Mouse (Mus musculus) testis, postnatal 14 days (tissue): ENCODE measurements around the gene Arntl.

Experiments used
- DNase-seq: peaks from one replicate; pipeline ENCODE4 v3.0.0; 2021; ENCODE audit warnings: low spot score

Arntl gene

GRCm38 (mm10) chr7:113206644-113207470 is at the start of gene Arntl:
Gene Arntl, plus strand, starts transcription at chr7:113207465.
- DNase-seq = peak; percentile 98

- no peak for DNase-seq
These were observed 46.1 kb upstream of the Arntl start for GRCm38 (mm10) chr7:113161077-113161698.

GRCm38 (mm10) chr7:113164719-113165118 is 42.5 kb upstream of the Arntl start:
- DNase-seq = no peak

GRCm38 (mm10) chr7:113167092-113167491 is 40.2 kb upstream of the Arntl start:
- no peak for DNase-seq

- DNase-seq = no peak
These were observed 38.7 kb upstream of the Arntl start for GRCm38 (mm10) chr7:113168609-113169008.

- DNase-seq = no peak
These were observed 34.8 kb upstream of the Arntl start for GRCm38 (mm10) chr7:113172425-113172824.

- no peak for DNase-seq
These were observed 31.8 kb upstream of the Arntl start for GRCm38 (mm10) chr7:113175481-113175880.

- DNase-seq = no peak
These were observed 29.2 kb upstream of the Arntl start for GRCm38 (mm10) chr7:113178073-113178472.

GRCm38 (mm10) chr7:113183787-113184186 is 23.5 kb upstream of the Arntl start:
- no peak for DNase-seq

GRCm38 (mm10) chr7:113185056-113185455 is 22.2 kb upstream of the Arntl start:
- no peak for DNase-seq

- DNase-seq = no peak
These were observed 21.0 kb upstream of the Arntl start for GRCm38 (mm10) chr7:113186041-113186800.

GRCm38 (mm10) chr7:113188091-113188490 is 19.2 kb upstream of the Arntl start:
- no peak for DNase-seq

- DNase-seq = no peak
These were observed 18.7 kb upstream of the Arntl start for GRCm38 (mm10) chr7:113188566-113188965.

- no peak for DNase-seq
These were observed 15.5 kb upstream of the Arntl start for GRCm38 (mm10) chr7:113191787-113192186.

- no peak for DNase-seq
These were observed 14.4 kb upstream of the Arntl start for GRCm38 (mm10) chr7:113192714-113193365.

- DNase-seq = no peak
These were observed 13.4 kb upstream of the Arntl start for GRCm38 (mm10) chr7:113193872-113194271.

- no peak for DNase-seq
These were observed 12.0 kb upstream of the Arntl start for GRCm38 (mm10) chr7:113195271-113195670.

- DNase-seq = no peak
These were observed 11.1 kb upstream of the Arntl start for GRCm38 (mm10) chr7:113196171-113196570.

GRCm38 (mm10) chr7:113197161-113197775 is 10.0 kb upstream of the Arntl start:
- DNase-seq = no peak

- DNase-seq = no peak
These were observed 5.7 kb upstream of the Arntl start for GRCm38 (mm10) chr7:113201584-113201983.

- DNase-seq = peak; percentile 42
These were observed 464 bp downstream of the Arntl start for GRCm38 (mm10) chr7:113207471-113208387.
